Mouse (Mus musculus) ovary, adult 10 weeks (tissue): ENCODE data around the gene Vrtn. TPM values are rescaled to one million over a fixed set of nuclear protein-coding genes. Genes with fewer than 3 reads are reported as not detected.

Source experiments
- polyA plus RNA-seq: library from polyadenylated mRNA; stranded (reverse); fragments of 350-450 nt; fragmentation: Illumina TruSeq; extraction: RNeasy Lipid Tissue Mini Kit (QIAGEN cat#74804); gene quantifications from one replicate; pipeline ENCODE4 v1.2.3, GENCODE M21; 2014

Vrtn gene
- 0.97 TPM for polyA plus RNA-seq

DNA sequence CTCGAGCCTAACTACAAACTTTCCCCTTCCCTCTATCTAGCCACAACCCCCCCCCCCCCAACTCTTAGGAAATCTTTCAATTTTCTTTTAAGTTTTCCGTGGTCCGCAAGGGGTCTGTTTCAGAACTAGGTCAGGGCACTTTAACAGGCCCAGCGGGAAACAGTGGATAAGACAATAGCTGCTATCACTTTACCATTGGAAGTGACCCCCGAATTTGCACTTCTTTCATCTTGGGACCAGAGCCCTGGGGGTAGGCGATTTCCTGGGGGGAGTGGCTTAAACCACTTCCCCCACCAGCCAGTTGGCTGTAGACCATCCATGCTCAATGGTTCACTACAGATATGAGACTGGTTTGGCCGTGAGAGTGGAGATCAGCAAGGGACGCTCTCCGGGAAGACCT, at the start of gene Vrtn:
TSS of gene Vrtn (plus strand) at position 366 of the 400 bp plus-strand sequence.

DNA sequence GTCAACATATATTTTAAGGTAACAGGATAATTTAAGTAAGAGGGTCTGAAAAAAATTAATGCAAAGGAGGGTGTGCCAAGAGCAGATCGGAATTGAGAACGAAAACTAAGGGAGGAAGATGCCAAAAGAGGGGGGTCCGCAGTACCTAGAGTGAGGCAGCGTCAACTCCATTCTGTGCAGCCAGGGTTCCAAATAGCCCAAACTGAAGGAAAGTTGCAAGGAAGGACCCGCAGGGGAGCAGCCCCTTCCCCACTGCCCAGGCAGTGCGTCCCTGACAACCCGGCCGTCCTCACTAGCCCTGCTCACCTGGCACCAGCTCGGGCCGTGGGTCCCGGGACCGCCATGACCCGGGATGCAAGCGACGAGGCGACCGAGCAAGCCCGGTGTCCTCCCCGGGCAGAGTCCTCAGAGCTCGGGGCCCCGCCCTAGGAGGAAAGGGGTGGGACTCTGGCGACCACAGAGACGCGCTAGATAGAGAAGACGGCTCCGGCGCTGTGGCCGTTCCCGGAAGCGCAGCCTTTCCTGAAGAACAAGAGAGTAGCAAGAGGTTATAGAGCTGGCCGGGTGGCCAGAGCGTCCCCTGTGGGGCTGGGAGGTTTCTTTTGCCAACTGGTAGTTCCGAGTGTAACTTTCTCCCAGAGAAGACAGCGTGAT, 23.7 kb upstream of the Vrtn start, which contains the start of gene Abcd4:
TSS of gene Abcd4 (minus strand) at position 437 of the 654 bp plus-strand sequence.

DNA sequence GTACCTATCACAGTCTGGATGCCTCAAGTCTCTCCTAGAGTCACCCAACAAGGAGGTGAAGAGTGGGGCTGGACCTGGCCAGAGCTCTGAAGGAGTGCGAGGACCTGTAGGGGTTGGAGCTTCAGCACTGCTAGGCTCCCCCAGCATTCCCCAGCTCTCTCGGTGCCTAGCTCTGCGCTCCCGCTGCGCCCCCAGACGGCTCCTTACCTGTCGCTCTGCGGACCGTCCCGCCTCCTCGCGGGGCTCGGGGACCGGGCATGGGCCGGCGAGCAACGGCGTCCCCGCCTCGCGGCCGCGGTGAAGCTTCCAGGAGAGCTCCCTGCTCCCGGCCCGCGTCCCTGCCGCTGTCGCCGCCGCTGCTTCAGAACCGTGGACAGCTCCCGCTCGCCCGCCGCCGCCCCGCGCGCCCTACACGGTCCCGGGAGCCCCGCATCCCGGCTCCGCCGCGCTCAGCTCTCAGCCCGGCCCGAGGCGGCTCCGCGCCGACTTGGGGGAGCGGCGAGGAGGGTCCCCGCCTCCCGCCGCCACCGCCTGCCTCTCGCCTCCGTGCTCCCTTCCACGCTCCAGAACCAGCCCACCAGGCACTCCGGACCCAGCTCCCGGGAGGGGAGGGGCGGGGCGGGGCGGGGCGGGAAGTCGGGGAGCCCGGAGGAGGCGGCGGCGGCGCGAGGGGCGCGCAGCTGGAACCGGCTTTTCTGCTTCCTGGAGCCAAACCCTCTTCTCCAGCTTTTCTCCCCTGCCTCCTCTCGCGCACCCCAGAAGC, 57.7 kb downstream of the Vrtn start, which contains the start of gene Syndig1l:
TSS of gene Syndig1l (minus strand) at position 513 of the 763 bp plus-strand sequence.

Other genes with a start within 250 kb of the Vrtn start
- 30.4 TPM for gene Entpd5, start 232.0 kb upstream of the Vrtn start, polyA plus RNA-seq
- gene Bbof1, start 231.9 kb upstream of the Vrtn start, polyA plus RNA-seq = 17.8 TPM
- gene Rnf113a2, start 223.8 kb upstream of the Vrtn start, polyA plus RNA-seq = 10.6 TPM
- gene Aldh6a1, start 190.0 kb upstream of the Vrtn start, polyA plus RNA-seq = 228 TPM
- 23.8 TPM for gene Lin52, start 189.6 kb upstream of the Vrtn start, polyA plus RNA-seq
- gene Vsx2, start 71.3 kb upstream of the Vrtn start, polyA plus RNA-seq = not detected
- gene Abcd4, start 23.6 kb upstream of the Vrtn start, polyA plus RNA-seq = 1.6 TPM
- gene Syndig1l, start 57.8 kb downstream of the Vrtn start, polyA plus RNA-seq = not detected
- 32.0 TPM for gene Npc2, start 132.1 kb downstream of the Vrtn start, polyA plus RNA-seq
- 80.7 TPM for gene Isca2, start 132.2 kb downstream of the Vrtn start, polyA plus RNA-seq
- gene Ltbp2, start 235.5 kb downstream of the Vrtn start, polyA plus RNA-seq = 1.1 TPM